Mouse (Mus musculus) lung, embryonic 14.5 days (tissue): ENCODE data around the gene Gm44790. TPM values are rescaled to one million over a fixed set of nuclear protein-coding genes. Genes with fewer than 3 reads are reported as not detected.

ENCODE experiments used
- ATAC-seq: fragments of 200-750 bp; cut with Nextera tagmentation; 2 replicates; pipeline ENCODE4 v1.8.0; 2017; ENCODE audit warnings: mild to moderate bottlenecking, moderate TSS enrichment, moderate library complexity; ENCODE audit not compliant: insufficient read depth
- DNase-seq: peaks from one replicate; pipeline ENCODE4 v3.0.0-alpha.2; 2015
- H3K27ac ChIP-seq: fragments of 300-500 bp; sonication (generic); 2 replicates; pipeline ENCODE4 v1.5.1; 2014; ENCODE audit warnings: low read depth, mild to moderate bottlenecking, moderate library complexity
- H3K27me3 ChIP-seq: fragments of 300-500 bp; sonication (generic); 2 replicates; pipeline ENCODE4 v1.6.1; 2014; ENCODE audit warnings: low read length, control low read depth; ENCODE audit not compliant: insufficient read depth
- H3K36me3 ChIP-seq: fragments of 300-500 bp; sonication (generic); 2 replicates; pipeline ENCODE4 v1.6.1; 2014; ENCODE audit warnings: control low read depth; ENCODE audit not compliant: insufficient read depth
- H3K4me1 ChIP-seq: fragments of 300-500 bp; sonication (generic); 2 replicates; pipeline ENCODE4 v1.6.1; 2014; ENCODE audit warnings: antibody characterized with exemption, control low read depth; ENCODE audit not compliant: insufficient read depth
- H3K4me2 ChIP-seq: fragments of 300-500 bp; sonication (generic); 2 replicates; pipeline ENCODE4 v1.6.1; 2014; ENCODE audit warnings: mild to moderate bottlenecking
- H3K4me3 ChIP-seq: fragments of 300-500 bp; sonication (generic); 2 replicates; pipeline ENCODE4 v1.5.1; 2014; ENCODE audit warnings: low read depth, low read length
- H3K9ac ChIP-seq: fragments of 300-500 bp; sonication (generic); 2 replicates; pipeline ENCODE4 v1.6.1; 2014
- H3K9me3 ChIP-seq: fragments of 300-500 bp; sonication (generic); 2 replicates; pipeline ENCODE4 v1.6.1; 2016; ENCODE audit warnings: low read depth, low read length, control low read depth
- CTCF ChIP-seq: IDR thresholded peaks from 2 replicates; pipeline ENCODE4 v1.5.1; 2016; ENCODE audit warnings: antibody characterized with exemption, low read depth
- WGBS: fragments of 180-500 bp; shearing (Covaris S2); extraction: QIAGEN DNeasy Blood & Tissue Kit; methylation state at CpG from one replicate; pipeline ENCODE4 v1.1.7; 2014; 5-methylcytosine and 5-hydroxymethylcytosine counted together
- polyA plus RNA-seq: library from polyadenylated mRNA; unstranded; fragments of >200 nt; fragmentation: Nextera tagmentation; extraction: Ambion mirVana; gene quantifications from 2 replicates; pipeline ENCODE4 v1.2.1, GENCODE M21; 2014

Gene Gm44790
- polyA plus RNA-seq, 1 experiment from 2014 or later: 0.72 TPM

DNA sequence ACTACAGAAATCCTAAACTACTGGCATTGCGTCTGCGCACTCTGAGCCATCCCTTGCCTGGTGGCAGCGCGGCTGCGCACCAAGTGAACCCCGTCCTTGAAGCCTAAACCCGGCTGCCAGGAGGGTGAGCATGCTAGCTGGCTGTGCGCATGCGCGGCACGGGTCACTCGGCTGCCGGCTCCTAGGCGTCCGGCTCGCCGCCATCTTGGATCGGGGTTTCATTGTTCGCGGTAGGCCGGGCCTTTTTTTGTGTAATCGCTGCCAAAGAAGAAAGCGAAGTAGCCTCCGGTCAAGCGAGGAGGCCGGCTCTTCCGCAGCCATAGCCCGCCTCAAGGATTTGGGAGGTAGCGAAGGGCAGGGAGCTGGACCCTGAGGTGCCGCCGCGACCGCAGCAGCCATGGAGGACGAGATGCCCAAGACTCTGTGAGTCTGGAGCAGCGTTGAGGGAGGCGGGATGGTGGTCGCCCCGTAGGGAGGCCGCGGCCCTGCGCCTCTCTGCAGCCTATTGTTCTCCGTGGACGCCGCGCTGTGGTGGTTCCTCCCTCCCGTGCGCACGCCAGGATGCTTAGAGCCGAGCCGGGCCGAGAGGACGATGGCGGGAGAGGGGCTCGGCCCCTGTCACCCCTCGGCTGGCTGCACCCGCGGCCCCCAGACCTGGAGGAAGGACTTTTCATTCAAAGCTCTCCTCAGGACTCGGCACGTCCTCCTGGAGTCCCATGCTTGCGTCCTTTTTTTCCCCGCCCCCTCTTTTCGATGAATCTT, 22.2 kb upstream of the Gm44790 start, which contains the start of gene Tia1:
Tia1 (plus strand) TSS at position 120 of the 762 bp plus-strand sequence.
- Histone ChIP-seq H3K4me3 (peak within 1 kb of the TSS; percentile 78), H3K4me2 (peak within 1 kb of the TSS; percentile 76), H3K27me3 (no peaks in the 10 kb centered on the region), H3K9me3 (no peaks in the 10 kb centered on the region), H3K4me1 (no peaks in the 10 kb centered on the region), H3K9ac (peak within 1 kb of the TSS; percentile 98), H3K36me3 (peaks cover 16% of the 10 kb centered on the region), H3K27ac (peak within 1 kb of the TSS; percentile 100)
- peak; percentile 99 for DNase-seq
- TF ChIP-seq CTCF: no peak
- peak; percentile 96 for ATAC-seq
- under 1% methylated on average over 62 of the region's 62 CpGs for WGBS

DNA sequence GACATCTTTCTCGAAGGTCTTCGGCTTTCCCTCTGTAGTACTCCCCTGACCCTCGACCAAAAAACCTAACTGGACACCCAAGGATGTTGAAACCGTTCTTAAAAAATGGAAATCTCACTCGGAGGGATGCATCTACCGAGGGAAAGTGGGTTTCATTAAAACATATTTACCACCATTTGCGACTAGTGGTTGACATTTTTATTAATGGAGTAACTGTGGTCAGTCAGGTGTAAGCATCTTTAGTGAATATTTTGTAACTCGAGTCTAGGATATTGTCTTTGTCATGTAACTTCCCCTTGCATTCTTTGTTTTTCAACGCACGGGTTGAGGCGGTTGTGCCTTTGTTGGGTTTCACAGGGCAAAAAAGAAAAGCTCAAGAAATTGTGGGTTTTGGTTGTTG, 21.5 kb upstream of the Gm44790 start:
- no peak for ATAC-seq
- WGBS: 0% methylated on average over 11 of the region's 11 CpGs
- H3K9me3 ChIP-seq: no peaks in the 10 kb centered on the region
- H3K9ac ChIP-seq: peak overlapping the region; percentile 98
- DNase-seq: peak; percentile 54
- H3K4me3 ChIP-seq: peak overlapping the region; percentile 78
- H3K4me1 ChIP-seq: no peaks in the 10 kb centered on the region
- TF ChIP-seq CTCF: no peak
- peak overlapping the region; percentile 100 for H3K27ac ChIP-seq
- H3K27me3 ChIP-seq: no peaks in the 10 kb centered on the region
- peaks cover 16% of the 10 kb centered on the region for H3K36me3 ChIP-seq
- peak overlapping the region; percentile 76 for H3K4me2 ChIP-seq

DNA sequence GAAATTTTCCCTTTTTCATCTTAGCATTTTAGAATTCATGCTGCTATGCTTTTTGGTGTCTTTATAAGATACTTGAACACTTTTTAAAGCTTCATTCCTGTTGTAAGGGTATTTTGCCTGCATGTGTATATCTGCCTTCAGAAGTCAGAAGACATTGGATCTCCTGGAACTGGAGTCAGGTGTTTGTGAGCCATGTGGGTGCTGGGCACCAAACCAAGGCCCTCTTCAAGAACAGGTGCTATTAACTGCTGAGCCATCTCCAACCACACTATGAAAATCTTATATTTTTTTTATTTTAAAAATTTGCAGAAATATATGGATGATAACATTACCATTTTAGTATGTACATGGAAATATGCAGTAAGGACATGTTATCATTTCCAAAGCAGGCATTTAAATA, 20.2 kb upstream of the Gm44790 start:
- DNase-seq: no peak
- peaks cover 16% of the 10 kb centered on the region for H3K36me3 ChIP-seq
- H3K9ac ChIP-seq: no peak overlapping the region
- H3K4me1 ChIP-seq: no peaks in the 10 kb centered on the region
- ATAC-seq: no peak
- peak overlapping the region; percentile 76 for H3K4me2 ChIP-seq
- peak overlapping the region; percentile 78; the same call in 1 of the 2 replicates for H3K4me3 ChIP-seq
- H3K27me3 ChIP-seq: no peaks in the 10 kb centered on the region
- no peak overlapping the region for H3K27ac ChIP-seq
- H3K9me3 ChIP-seq: no peaks in the 10 kb centered on the region
- TF ChIP-seq CTCF: no peak

DNA sequence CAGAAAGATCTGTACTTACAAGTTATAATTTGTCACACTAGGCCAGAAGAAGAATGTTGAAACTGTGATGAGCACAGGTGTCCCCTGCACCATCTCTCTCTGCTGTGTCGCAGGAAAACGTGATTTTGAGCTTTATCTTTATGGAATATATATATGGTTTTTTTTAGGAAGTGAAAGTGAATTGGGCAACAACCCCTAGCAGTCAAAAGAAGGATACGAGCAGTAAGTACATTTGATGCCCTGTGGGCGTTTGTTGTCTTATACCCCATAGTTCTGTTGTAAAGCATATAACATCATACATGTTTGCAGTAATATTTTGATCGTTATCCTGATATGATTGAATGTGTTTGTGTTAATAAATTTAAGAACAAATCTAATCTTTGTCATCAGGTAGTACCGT, 7.7 kb upstream of the Gm44790 start:
- no peak for ATAC-seq
- Histone ChIP-seq H3K27ac (no peak overlapping the region), H3K9ac (no peak overlapping the region), H3K4me3 (no peak overlapping the region), H3K9me3 (no peaks in the 10 kb centered on the region), H3K27me3 (no peaks in the 10 kb centered on the region), H3K4me1 (no peaks in the 10 kb centered on the region), H3K4me2 (no peak overlapping the region), H3K36me3 (peaks cover 80% of the 10 kb centered on the region)
- TF ChIP-seq CTCF: no peak
- DNase-seq: no peak
- 89% methylated on average over 6 of the region's 6 CpGs for WGBS

DNA sequence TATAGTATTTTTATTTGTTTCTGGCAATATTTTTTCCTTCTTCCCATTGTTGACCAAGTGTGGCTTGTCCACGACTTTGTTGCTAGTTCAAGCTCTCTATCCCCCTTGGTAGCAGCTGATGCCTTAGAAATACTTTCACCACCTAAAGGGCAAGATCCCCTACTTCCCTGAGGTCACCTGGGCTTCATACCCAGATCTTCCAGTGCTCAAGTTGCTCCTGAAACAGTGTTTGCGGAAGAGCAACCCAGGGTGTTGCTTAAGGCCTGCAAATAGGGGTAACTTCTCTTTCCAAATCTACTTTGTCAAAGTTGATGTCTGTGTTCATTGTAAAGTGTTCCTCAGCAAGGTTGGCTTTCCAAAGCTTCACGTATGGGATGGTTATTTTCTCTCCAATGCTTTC, 7.2 kb upstream of the Gm44790 start:
- Histone ChIP-seq H3K4me1 (no peaks in the 10 kb centered on the region), H3K4me2 (no peak overlapping the region), H3K9ac (no peak overlapping the region), H3K4me3 (no peak overlapping the region), H3K36me3 (peaks cover 77% of the 10 kb centered on the region), H3K27ac (no peak overlapping the region), H3K9me3 (no peaks in the 10 kb centered on the region), H3K27me3 (no peaks in the 10 kb centered on the region)
- DNase-seq (no peak), ATAC-seq (no peak)
- TF ChIP-seq CTCF: no peak
- WGBS: 89% methylated on average over 3 of the region's 3 CpGs

DNA sequence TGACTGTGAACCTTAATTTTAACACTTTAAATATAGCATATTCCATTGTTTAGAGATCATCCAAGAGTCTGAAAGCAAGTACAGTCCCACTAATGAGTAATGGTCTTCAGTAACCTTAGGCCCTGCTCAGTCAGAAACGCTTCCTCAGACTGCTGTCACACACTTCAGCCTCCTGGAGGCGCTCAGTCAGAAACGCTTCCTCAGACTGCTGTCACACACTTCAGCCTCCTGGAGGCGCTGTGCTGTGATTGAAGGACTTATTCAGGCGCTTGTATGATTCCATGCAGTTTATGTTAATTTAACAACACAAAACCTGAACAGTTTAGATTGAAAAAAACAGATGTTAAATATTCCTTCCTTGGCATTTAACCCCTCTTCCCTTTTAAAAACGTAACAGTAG, 6.0 kb upstream of the Gm44790 start:
- WGBS: 72% methylated on average over 6 of the region's 6 CpGs
- peaks cover 80% of the 10 kb centered on the region for H3K36me3 ChIP-seq

DNA sequence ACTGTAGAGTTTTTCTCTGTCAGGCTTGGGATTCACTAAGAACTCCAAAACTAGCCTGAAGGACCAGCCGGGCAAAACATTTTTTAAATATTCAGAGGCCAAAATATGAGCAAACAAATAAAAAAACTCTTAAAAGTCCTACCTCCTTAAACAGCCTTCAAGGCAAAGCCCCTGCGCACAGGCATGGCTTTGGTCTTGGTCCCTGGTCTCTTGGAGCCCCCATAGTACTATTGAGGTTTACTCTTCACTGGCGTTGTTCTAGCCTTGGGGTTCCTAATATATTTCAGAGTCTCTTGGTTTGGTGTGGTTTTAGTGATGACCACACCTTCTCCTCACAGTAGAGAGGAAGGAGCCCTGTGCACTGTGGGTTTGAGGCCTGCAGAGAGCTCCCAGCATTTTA, 5.1 kb downstream of the Gm44790 start:
- WGBS: 98% methylated on average over 3 of the region's 3 CpGs
- Histone ChIP-seq H3K4me3 (no peak overlapping the region), H3K27ac (no peak overlapping the region), H3K27me3 (no peaks in the 10 kb centered on the region), H3K9ac (no peak overlapping the region), H3K4me2 (no peak overlapping the region), H3K4me1 (no peaks in the 10 kb centered on the region), H3K36me3 (peaks cover 92% of the 10 kb centered on the region), H3K9me3 (no peaks in the 10 kb centered on the region)
- TF ChIP-seq CTCF: no peak
- ATAC-seq (no peak), DNase-seq (no peak)

More for the DNA sequence above, 6.0 kb upstream of the Gm44790 start:
- Histone ChIP-seq H3K27ac (no peak overlapping the region), H3K4me1 (no peaks in the 10 kb centered on the region), H3K4me2 (no peak overlapping the region), H3K9me3 (no peaks in the 10 kb centered on the region), H3K9ac (no peak overlapping the region), H3K4me3 (no peak overlapping the region), H3K27me3 (no peaks in the 10 kb centered on the region)
- TF ChIP-seq CTCF: peak; percentile 46
- DNase-seq (peak; percentile 47), ATAC-seq (no peak)
